Mouse (Mus musculus) CH12.LX (cell line): ENCODE results near the gene Cdh15. TPM values are rescaled to one million over a fixed set of nuclear protein-coding genes. Genes with fewer than 3 reads are reported as not detected.

ENCODE experiments used
- DNase-seq: peaks from one replicate; pipeline ENCODE4 v3.0.0-alpha.2; 2013; ENCODE audit errors: extremely low read depth
- H3K27ac ChIP-seq: 2 replicates; pipeline ENCODE4 v1.5.1; 2012; ENCODE audit warnings: low read depth, mild to moderate bottlenecking, control low read depth, moderate library complexity; ENCODE audit not compliant: insufficient read depth
- H3K27me3 ChIP-seq: replicated peaks from 2 replicates; pipeline ENCODE3; 2012; ENCODE audit warnings: inconsistent platforms
- H3K36me3 ChIP-seq, 2 experiments: replicated peaks in 1 of 2; 2 replicates each; pipeline versions ENCODE3 to v1.6.1; 2012; ENCODE audit warnings: inconsistent platforms in 1 of 2, low read length in 1 of 2, mild to moderate bottlenecking in 1 of 2, mixed read lengths in 1 of 2, moderate library complexity in 1 of 2; ENCODE audit not compliant: control insufficient read depth in 1 of 2, insufficient read depth in 1 of 2
- H3K4me1 ChIP-seq, 2 experiments: 2 replicates each; pipeline ENCODE4 v1.6.1; 2012; ENCODE audit warnings: inconsistent platforms in 1 of 2, moderate library complexity in 1 of 2; ENCODE audit not compliant: insufficient read depth in 2 of 2, control insufficient read depth in 1 of 2
- H3K4me2 ChIP-seq: 2 replicates; pipeline ENCODE4 v1.6.1; 2012; ENCODE audit warnings: low read depth, mild to moderate bottlenecking, control low read depth; ENCODE audit not compliant: poor library complexity, insufficient read depth, severe bottlenecking
- H3K4me3 ChIP-seq, 3 experiments: fragments of 150-350 bp in 1 of 3; sonication (generic) in 1 of 3; replicated peaks in 1 of 3; 2 replicates each; pipeline versions ENCODE3 to v1.5.1; 2011 to 2012; ENCODE audit warnings: low read depth in 2 of 3, low read length in 2 of 3, mild to moderate bottlenecking in 2 of 3, moderate library complexity in 2 of 3, control low read depth in 1 of 3, improper control_type of control experiment in 1 of 3, inconsistent platforms in 1 of 3, mixed read lengths in 1 of 3; ENCODE audit not compliant: poor library complexity in 1 of 3
- H3K79me2 ChIP-seq: replicated peaks from 2 replicates; pipeline ENCODE4 v1.6.1; 2012; ENCODE audit warnings: mild to moderate bottlenecking, moderate library complexity; ENCODE audit not compliant: control insufficient read depth, poor library complexity, insufficient read depth, severe bottlenecking; ENCODE audit errors: extremely low read depth
- H3K9ac ChIP-seq: 2 replicates; pipeline ENCODE4 v1.6.1; 2012; ENCODE audit warnings: low read depth, mild to moderate bottlenecking, control low read depth, moderate library complexity; ENCODE audit not compliant: insufficient read depth
- H3K9me3 ChIP-seq: replicated peaks from 2 replicates; pipeline ENCODE3; 2012; ENCODE audit warnings: low read length, inconsistent platforms, mixed read lengths
- BHLHE40 ChIP-seq: IDR thresholded peaks from 2 replicates; pipeline ENCODE4 v1.6.1; 2011; ENCODE audit warnings: mild to moderate bottlenecking, low read depth, low read length, improper control_type of control experiment
- CHD1 ChIP-seq: IDR thresholded peaks from 2 replicates; pipeline ENCODE4 v1.6.1; 2012; ENCODE audit warnings: low read depth, low read length, improper control_type of control experiment, inconsistent platforms
- CHD2 ChIP-seq: IDR thresholded peaks from 2 replicates; pipeline ENCODE4 v1.6.1; 2011; ENCODE audit warnings: low read length, improper control_type of control experiment
- ELF1 ChIP-seq: IDR thresholded peaks from 2 replicates; pipeline ENCODE4 v1.6.1; 2014; ENCODE audit warnings: low read depth, mild to moderate bottlenecking, inconsistent platforms, low read length, improper control_type of control experiment
- ETS1 ChIP-seq: conservative IDR thresholded peaks from 2 replicates; pipeline ENCODE4 v1.6.1; 2012; ENCODE audit warnings: low read depth, mild to moderate bottlenecking, inconsistent platforms, low read length, improper control_type of control experiment, moderate library complexity
- GABPA ChIP-seq: IDR thresholded peaks from 2 replicates; pipeline ENCODE4 v1.6.1; 2012; ENCODE audit warnings: low read depth, low read length, improper control_type of control experiment, inconsistent platforms; ENCODE audit not compliant: insufficient replicate concordance
- JUN ChIP-seq: IDR thresholded peaks from 2 replicates; pipeline ENCODE4 v1.6.1; 2011; ENCODE audit warnings: low read depth, mild to moderate bottlenecking, low read length, improper control_type of control experiment, moderate library complexity; ENCODE audit not compliant: insufficient read depth
- KAT2A ChIP-seq: IDR thresholded peaks from 2 replicates; pipeline ENCODE4 v1.6.1; 2012; ENCODE audit warnings: low read length, improper control_type of control experiment, inconsistent platforms; ENCODE audit not compliant: insufficient replicate concordance
- MAFK ChIP-seq: IDR thresholded peaks from 2 replicates; pipeline ENCODE4 v1.6.1; 2011; ENCODE audit warnings: low read length, improper control_type of control experiment; ENCODE audit not compliant: insufficient replicate concordance
- MAX ChIP-seq: IDR thresholded peaks from 2 replicates; pipeline ENCODE4 v1.6.1; 2011; ENCODE audit warnings: low read length, improper control_type of control experiment
- MAZ ChIP-seq: IDR thresholded peaks from 2 replicates; pipeline ENCODE4 v1.6.1; 2012; ENCODE audit warnings: low read depth, mild to moderate bottlenecking, inconsistent platforms, low read length, improper control_type of control experiment, moderate library complexity
- MEF2A ChIP-seq: IDR thresholded peaks from 2 replicates; pipeline ENCODE4 v1.6.1; 2014; ENCODE audit warnings: low read depth, mild to moderate bottlenecking, inconsistent platforms, low read length, improper control_type of control experiment, borderline replicate concordance
- MXI1 ChIP-seq: IDR thresholded peaks from 2 replicates; pipeline ENCODE4 v1.6.1; 2011; ENCODE audit warnings: mild to moderate bottlenecking, low read depth, low read length, improper control_type of control experiment
- MYC ChIP-seq: IDR thresholded peaks from 2 replicates; pipeline ENCODE4 v1.6.1; 2011; ENCODE audit warnings: low read depth, mild to moderate bottlenecking, improper control_type of control experiment, low read length
- NELFE ChIP-seq: IDR thresholded peaks from 2 replicates; pipeline ENCODE4 v1.6.1; 2011; ENCODE audit warnings: low read depth, low read length, improper control_type of control experiment
- PAX5 ChIP-seq: IDR thresholded peaks from 2 replicates; pipeline ENCODE4 v1.6.1; 2012; ENCODE audit warnings: low read length, inconsistent platforms, mixed read lengths
- POLR2A ChIP-seq: IDR thresholded peaks from 2 replicates; pipeline ENCODE4 v1.6.1; 2011; ENCODE audit warnings: low read depth, mild to moderate bottlenecking, improper control_type of control experiment, low read length
- POLR2AphosphoS2 ChIP-seq: IDR thresholded peaks from 2 replicates; pipeline ENCODE4 v1.6.1; 2011; ENCODE audit warnings: low read depth, low read length, improper control_type of control experiment
- RAD21 ChIP-seq: IDR thresholded peaks from 2 replicates; pipeline ENCODE4 v1.6.1; 2011; ENCODE audit warnings: low read depth, mild to moderate bottlenecking, low read length, improper control_type of control experiment, moderate library complexity
- RCOR1 ChIP-seq: conservative IDR thresholded peaks from 2 replicates; pipeline ENCODE4 v1.6.1; 2012; ENCODE audit warnings: low read depth, mild to moderate bottlenecking, inconsistent platforms, low read length, improper control_type of control experiment
- SMC3 ChIP-seq: IDR thresholded peaks from 2 replicates; pipeline ENCODE4 v1.6.1; 2011; ENCODE audit warnings: low read depth, low read length, improper control_type of control experiment
- TBP ChIP-seq: conservative IDR thresholded peaks from 2 replicates; pipeline ENCODE4 v1.6.1; 2011; ENCODE audit warnings: low read depth, low read length, improper control_type of control experiment
- TCF12 ChIP-seq: IDR thresholded peaks from 2 replicates; pipeline ENCODE4 v1.6.1; 2014; ENCODE audit warnings: low read depth, mild to moderate bottlenecking, inconsistent platforms, low read length, improper control_type of control experiment
- UBTF ChIP-seq: IDR thresholded peaks from 2 replicates; pipeline ENCODE4 v1.6.1; 2012; ENCODE audit warnings: low read depth, mild to moderate bottlenecking, inconsistent platforms, low read length, improper control_type of control experiment, moderate library complexity
- USF1 ChIP-seq: IDR thresholded peaks from 2 replicates; pipeline ENCODE4 v1.6.1; 2014; ENCODE audit warnings: low read depth, mild to moderate bottlenecking, inconsistent platforms, low read length, improper control_type of control experiment
- USF2 ChIP-seq: conservative IDR thresholded peaks from 2 replicates; pipeline ENCODE4 v1.6.1; 2011; ENCODE audit warnings: low read depth, low read length, improper control_type of control experiment
- ZC3H11A ChIP-seq: IDR thresholded peaks from 2 replicates; pipeline ENCODE4 v1.6.1; 2012; ENCODE audit warnings: low read depth, mild to moderate bottlenecking, inconsistent platforms, low read length, improper control_type of control experiment
- ZKSCAN1 ChIP-seq: IDR thresholded peaks from 2 replicates; pipeline ENCODE4 v1.6.1; 2012; ENCODE audit warnings: low read depth, inconsistent platforms, low read length, improper control_type of control experiment, borderline replicate concordance
- ZMIZ1 ChIP-seq: IDR thresholded peaks from 2 replicates; pipeline ENCODE4 v1.6.1; 2012; ENCODE audit warnings: low read depth, mild to moderate bottlenecking, inconsistent platforms, low read length, improper control_type of control experiment
- ZNF384 ChIP-seq: IDR thresholded peaks from 2 replicates; pipeline ENCODE4 v1.6.1; 2012; ENCODE audit warnings: low read depth, low read length, improper control_type of control experiment, inconsistent platforms
- dilution Hi-C: fragments of 300-500 bp; cut with MboI; formaldehyde crosslinking; loops from 2 replicates; pipeline ENCODE4 v1.14.3; 2020; ENCODE audit warnings: low sequenced_read_pairs; ENCODE audit not compliant: extremely low pct_unique_long_range_greater_than_20kb, extremely low pct_ligation_motif_present
- in situ Hi-C: fragments of 300-500 bp; cut with MboI; formaldehyde crosslinking; loops from 3 replicates; pipeline ENCODE4 v1.14.3; 2019; ENCODE audit warnings: low sequenced_read_pairs, low pct_ligation_motif_present, low pct_unique_long_range_greater_than_20kb, mixed read lengths
- polyA plus RNA-seq: library from polyadenylated mRNA; unstranded; fragments of >175 nt; gene quantifications from 2 replicates; pipeline ENCODE4 v1.2.1, GENCODE M21; 2012; ENCODE audit warnings: low read depth; ENCODE audit not compliant: insufficient read length
- total RNA-seq, 2 experiments: library from RNA; depleted of rRNA; stranded (reverse); fragments of 300-350 nt in 1 of 2; fragments of >200 nt in 1 of 2; gene quantifications; 2 replicates each; pipeline ENCODE4 v1.2.3; 2012 to 2014

The Cdh15 gene
- total and polyA plus RNA-seq, 3 experiments: not detected

DNA sequence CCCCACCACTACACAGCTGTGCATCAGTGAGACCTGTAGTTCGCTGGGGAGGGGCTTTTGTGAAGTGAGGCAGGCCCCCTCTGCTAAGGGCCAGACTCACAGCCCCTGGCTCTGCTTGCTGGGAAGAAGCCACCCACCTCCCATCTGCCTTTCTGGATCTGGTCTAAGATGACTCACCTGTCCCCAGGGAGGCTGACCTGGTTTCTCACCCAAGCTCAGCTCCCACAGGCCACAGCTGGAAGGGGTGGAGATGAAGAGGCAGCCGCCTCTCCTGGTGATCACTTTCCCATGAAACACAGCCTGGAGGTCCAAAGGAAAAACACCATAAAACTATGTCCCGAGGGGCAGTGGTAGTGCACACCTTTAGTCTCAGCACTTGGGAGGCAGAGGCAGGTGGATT is 18.4 kb upstream of the Cdh15 start:
- no peak overlapping the region for H3K4me3 ChIP-seq
- peak; percentile 46 for DNase-seq
- H3K36me3 ChIP-seq: no peaks in the 10 kb centered on the region
- dilution Hi-C loops: no loop called here
- H3K4me2 ChIP-seq: no peak overlapping the region
- no peaks in the 10 kb centered on the region for H3K27me3 ChIP-seq
- H3K9me3 ChIP-seq: no peaks in the 10 kb centered on the region
- no peaks in the 10 kb centered on the region for H3K79me2 ChIP-seq
- H3K4me1 ChIP-seq: peaks cover 7 to 16% of the 10 kb centered on the region in 2 experiments
- no peak for TF ChIP-seq CHD1
- no peak for TF ChIP-seq ZMIZ1
- TF ChIP-seq MEF2A: no peak
- TF ChIP-seq, all 38 proteins: peak for 0
- Histone ChIP-seq H3K9ac (no peak overlapping the region), H3K27ac (no peak overlapping the region)
- in situ Hi-C loops: loop anchor here (5.0 kb wide), 2 partner anchors 207 to 327 kb away; partner anchors contain the start of gene Pabpn1l

DNA sequence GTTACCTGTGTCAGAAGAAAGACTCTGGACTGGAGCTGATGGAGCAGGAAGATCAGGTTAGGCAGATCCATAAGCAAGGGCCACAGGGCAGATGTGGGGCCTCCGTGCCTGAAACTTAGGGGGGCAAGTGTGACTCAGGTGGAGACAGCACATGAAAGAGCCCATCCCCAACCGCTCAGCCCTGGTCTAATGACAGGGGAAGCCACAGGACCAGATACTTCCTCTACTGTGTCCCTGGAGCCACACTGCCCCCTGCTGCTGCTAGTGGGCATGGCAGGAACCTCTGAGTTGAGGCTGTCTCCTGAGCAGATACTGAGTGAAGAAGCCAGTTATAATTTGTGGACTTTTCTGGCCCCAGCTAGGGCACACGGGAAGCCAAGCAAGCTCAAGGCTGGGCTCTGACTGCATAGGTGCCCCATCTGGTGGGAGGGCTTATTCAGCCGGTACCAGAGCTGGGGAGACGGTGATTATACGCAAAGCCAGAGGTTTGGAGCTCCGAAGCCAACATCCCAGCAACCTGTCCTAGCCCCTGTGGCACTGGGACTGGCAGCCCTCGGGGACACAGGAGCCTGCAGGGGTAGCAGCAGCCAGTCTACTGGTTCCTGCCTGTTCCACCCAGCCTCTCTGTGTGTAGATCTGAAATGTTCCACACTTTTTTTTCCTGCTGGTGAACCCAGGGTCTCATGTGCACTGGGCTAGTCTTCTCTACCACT is 17.3 kb upstream of the Cdh15 start:
- Histone ChIP-seq H3K9me3 (no peaks in the 10 kb centered on the region), H3K27ac (no peak overlapping the region), H3K4me3 (peak overlapping the region in 1 of 3 experiments; percentile 29), H3K4me1 (peaks cover 7 to 21% of the 10 kb centered on the region in 2 experiments), H3K9ac (no peak overlapping the region), H3K27me3 (no peaks in the 10 kb centered on the region), H3K79me2 (no peaks in the 10 kb centered on the region), H3K4me2 (no peak overlapping the region), H3K36me3 (no peaks in the 10 kb centered on the region)
- dilution Hi-C loops (no loop called here), in situ Hi-C loops (loop anchor here (10.0 kb wide), 1 partner anchor 364 kb away; no protein-coding TSS in a partner anchor)
- DNase-seq: peak; percentile 88
- TF ChIP-seq USF1 (no peak), ZNF384 (peak; percentile 62; the same call in 1 of the 2 replicates), UBTF (no peak), POLR2A (no peak), SMC3 (peak; percentile 99), GABPA (no peak), RAD21 (peak; percentile 100), JUN (no peak), MAZ (peak; percentile 55; the same call in 1 of the 2 replicates), NELFE (peak; percentile 48; the same call in 1 of the 2 replicates), TCF12 (peak; percentile 56; the same call in 1 of the 2 replicates), ZC3H11A (peak; percentile 97), ELF1 (peak; percentile 64; the same call in 1 of the 2 replicates), CHD2 (no peak), KAT2A (no peak), MAFK (no peak), MAX (no peak), BHLHE40 (peak; percentile 59; the same call in 1 of the 2 replicates), MXI1 (no peak; the same call in 1 of the 2 replicates), TBP (no peak), MYC (0 out of 2 replicates have a peak, but pooled peaks have one; percentile 46), ETS1 (no peak), ZKSCAN1 (no peak), PAX5 (no peak), ZMIZ1 (no peak), RCOR1 (no peak), USF2 (no peak), MEF2A (peak; percentile 60; the same call in 1 of the 2 replicates), POLR2AphosphoS2 (no peak)
